Mouse (Mus musculus): ENCODE measurements around the gene Rspo1. TPM values are rescaled to one million over a fixed set of nuclear protein-coding genes. Genes with fewer than 3 reads are reported as not detected.

Rspo1 gene
- polyA plus RNA-seq, 1 experiment from 2014 or later: not detected

DNA sequence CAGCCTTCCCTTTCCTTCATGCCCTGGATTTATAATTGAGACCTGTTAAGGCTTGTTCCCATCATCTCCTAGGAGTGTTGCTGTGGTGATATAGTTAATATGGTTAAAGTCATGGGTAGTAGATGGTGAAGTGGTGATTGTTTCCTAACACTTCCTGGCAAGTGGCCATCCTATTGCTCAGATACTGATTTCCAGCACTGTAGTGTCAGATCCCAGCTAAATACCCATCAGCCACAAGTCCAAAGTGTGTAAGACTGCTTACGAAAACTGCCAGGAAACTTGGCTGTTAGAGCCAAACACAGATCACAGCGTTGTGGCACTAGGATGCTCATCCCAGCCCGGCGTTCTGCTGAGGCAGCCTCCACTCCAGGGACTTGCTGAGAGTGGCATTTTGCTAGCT, 48.1 kb downstream of the Rspo1 start:
- Histone ChIP-seq H3K36me3 (ENCODE audit: inconsistent target) (peaks cover 32% of the 10 kb centered on the region; the same call in 1 of the 2 replicates), H3K4me3 (ENCODE audit: inconsistent target) (no peak overlapping the region), H3K79me2 (ENCODE audit: inconsistent target) (peaks cover 53% of the 10 kb centered on the region), H3K27ac (no peak overlapping the region)
- whole genome bisulfite sequencing (ENCODE audit: missing documents): 89% methylated on average over 4 of the region's 4 CpGs

DNA sequence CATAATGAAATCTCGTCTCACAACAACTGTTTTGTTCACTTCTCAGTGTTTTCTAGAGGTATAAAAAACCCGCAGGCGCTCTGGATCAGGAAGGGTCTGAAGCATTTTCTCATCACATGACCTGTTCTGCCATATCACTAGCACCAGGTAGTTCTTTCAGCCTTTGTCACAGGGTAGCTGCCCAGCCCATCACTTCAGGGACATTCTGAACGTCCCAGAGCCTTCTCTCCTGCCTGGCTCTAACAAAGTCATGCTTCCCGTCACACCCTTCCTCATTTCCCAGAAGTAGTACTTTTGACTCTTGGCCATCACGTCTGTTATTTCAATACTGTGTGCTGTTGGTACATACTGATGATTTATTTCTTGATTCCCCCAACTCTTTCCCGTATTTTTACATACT, 58.2 kb downstream of the Rspo1 start:
- 91% methylated on average over 7 of the region's 7 CpGs for WGBS (ENCODE audit: missing documents)
- Histone ChIP-seq H3K79me2 (ENCODE audit: inconsistent target) (no peaks in the 10 kb centered on the region), H3K36me3 (ENCODE audit: inconsistent target) (peaks cover 90% of the 10 kb centered on the region), H3K4me3 (ENCODE audit: inconsistent target) (no peak overlapping the region), H3K27ac (no peak overlapping the region)

DNA sequence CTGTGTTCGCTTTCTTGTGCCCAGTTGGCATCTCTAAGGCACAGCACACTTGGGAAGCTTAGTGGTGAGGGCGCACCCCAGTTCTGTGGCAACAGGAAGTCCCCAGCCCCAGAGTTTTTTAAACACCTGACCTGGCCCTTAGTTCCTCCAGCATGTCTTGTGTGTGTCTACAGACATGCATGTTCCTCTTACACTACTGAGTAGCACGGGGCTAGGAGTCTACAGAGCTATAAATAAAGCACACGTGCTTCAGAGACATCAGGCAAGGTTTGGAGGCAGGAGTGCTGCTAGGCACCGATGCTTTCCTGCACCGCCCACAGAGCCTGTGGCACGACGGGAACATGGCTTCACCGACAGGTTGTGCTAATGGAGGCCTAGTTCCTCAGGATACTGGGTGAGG, 69.2 kb downstream of the Rspo1 start:
- no peaks in the 10 kb centered on the region for H3K79me2 ChIP-seq (ENCODE audit: inconsistent target)
- 29% methylated on average over 9 of the region's 9 CpGs for WGBS (ENCODE audit: missing documents)
- H3K4me3 ChIP-seq (ENCODE audit: inconsistent target): no peak overlapping the region
- peak overlapping the region; percentile 57 for H3K27ac ChIP-seq
- H3K36me3 ChIP-seq (ENCODE audit: inconsistent target): peaks cover 16% of the 10 kb centered on the region; the same call in 1 of the 2 replicates

DNA sequence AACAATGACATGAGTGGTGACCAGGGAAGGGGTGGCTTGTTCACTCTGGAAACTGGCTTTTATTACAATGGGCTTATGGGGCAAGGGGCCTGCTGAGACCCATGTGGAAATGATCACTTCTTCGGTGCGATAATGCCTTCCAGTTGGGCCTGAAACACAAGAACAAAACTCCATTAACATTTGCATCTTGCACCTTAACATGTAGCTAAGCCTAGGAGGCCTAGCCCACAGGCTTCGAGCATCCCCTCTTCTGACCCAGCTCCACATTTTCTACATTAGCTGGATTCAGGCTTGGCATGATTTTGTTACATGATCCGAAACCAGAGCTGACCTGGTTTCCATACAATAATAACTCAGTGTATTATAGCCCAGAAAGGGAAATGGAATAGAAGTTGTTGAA, 70.2 kb downstream of the Rspo1 start:
- Histone ChIP-seq H3K4me3 (ENCODE audit: inconsistent target) (no peak overlapping the region), H3K36me3 (ENCODE audit: inconsistent target) (peaks cover 16% of the 10 kb centered on the region; the same call in 1 of the 2 replicates), H3K27ac (no peak overlapping the region), H3K79me2 (ENCODE audit: inconsistent target) (no peaks in the 10 kb centered on the region)
- 95% methylated on average over 4 of the region's 4 CpGs for WGBS (ENCODE audit: missing documents)

DNA sequence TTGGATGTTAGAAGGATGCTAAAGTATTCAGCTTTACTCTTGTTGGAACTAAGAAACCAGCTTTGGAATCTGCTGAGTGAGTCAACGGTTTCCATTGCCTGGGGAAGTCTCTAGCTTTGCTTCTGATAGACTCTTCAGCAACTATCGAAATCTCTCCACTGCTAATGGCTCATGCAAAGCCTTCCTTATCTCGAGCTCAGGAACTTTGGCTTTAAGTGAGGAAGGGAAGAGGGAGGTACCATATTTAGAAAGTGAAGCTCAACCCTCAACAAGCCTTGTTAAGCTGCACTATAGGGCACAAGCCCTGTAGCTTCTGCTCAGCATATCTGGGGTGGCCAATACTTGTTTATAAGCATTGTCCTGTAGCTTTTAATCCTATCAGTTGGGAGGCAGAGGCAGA, 71.0 kb downstream of the Rspo1 start:
- Histone ChIP-seq H3K4me3 (ENCODE audit: inconsistent target) (no peak overlapping the region), H3K27ac (no peak overlapping the region), H3K36me3 (ENCODE audit: inconsistent target) (peaks cover 15% of the 10 kb centered on the region; the same call in 1 of the 2 replicates), H3K79me2 (ENCODE audit: inconsistent target) (no peaks in the 10 kb centered on the region)
- WGBS (ENCODE audit: missing documents): 75% methylated on average over 3 of the region's 3 CpGs

DNA sequence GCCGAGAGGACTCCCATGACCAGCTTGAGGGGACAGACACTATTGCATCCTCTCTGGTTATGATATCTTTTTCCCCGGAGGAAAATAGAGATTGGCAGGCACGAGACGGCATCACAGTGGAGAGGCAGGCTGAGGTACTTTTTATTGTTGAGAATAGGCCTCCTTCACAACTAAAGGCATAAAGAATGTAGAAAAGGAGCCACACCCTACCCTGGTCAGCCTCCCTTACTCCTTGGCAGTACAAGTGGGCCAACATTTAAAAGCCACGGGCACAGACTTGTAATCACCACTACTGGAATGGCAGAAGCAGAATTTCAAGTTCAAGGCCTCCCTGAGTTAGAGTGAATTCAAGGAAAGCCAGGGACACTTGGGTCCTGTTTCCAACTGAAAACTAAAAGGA, 71.8 kb downstream of the Rspo1 start:
- Histone ChIP-seq H3K4me3 (ENCODE audit: inconsistent target) (no peak overlapping the region), H3K79me2 (ENCODE audit: inconsistent target) (no peaks in the 10 kb centered on the region), H3K36me3 (ENCODE audit: inconsistent target) (peaks cover 9% of the 10 kb centered on the region; the same call in 1 of the 2 replicates), H3K27ac (no peak overlapping the region)
- WGBS (ENCODE audit: missing documents): 92% methylated on average over 5 of the region's 5 CpGs

Other genes with a start within 250 kb of the Rspo1 start
- 20.2 to 23.6 TPM (median 22.9 TPM) in 3 replicates for gene Inpp5b, start 244.6 kb upstream of the Rspo1 start, polyA plus RNA-seq (2018)
- gene Mtf1, start 184.3 kb upstream of the Rspo1 start, polyA plus RNA-seq (2018): 12.8 to 14.1 TPM (median 13.2 TPM) in 3 replicates
- gene Yrdc, start 135.8 kb upstream of the Rspo1 start, polyA plus RNA-seq (2018): 12.5 to 25.5 TPM (median 17.8 TPM) in 3 replicates
- gene 1110065P20Rik, start 135.2 kb upstream of the Rspo1 start, polyA plus RNA-seq (2018): 2.6 to 13.3 TPM (median 13.0 TPM) in 3 replicates
- 0.18 to 0.49 TPM (median 0.26 TPM) in 3 replicates for gene Maneal, start 124.3 kb upstream of the Rspo1 start, polyA plus RNA-seq (2018)
- not detected in 3 replicates for gene Epha10, start 105.5 kb upstream of the Rspo1 start, polyA plus RNA-seq (2018)
- gene 9930104L06Rik, start 49.4 kb upstream of the Rspo1 start, polyA plus RNA-seq (2018): 8.4 to 11.2 TPM (median 9.5 TPM) in 3 replicates
- gene Cdca8, start 47.1 kb upstream of the Rspo1 start, polyA plus RNA-seq (2018): 4.8 to 19.0 TPM (median 15.7 TPM) in 3 replicates
- 26.3 to 51.8 TPM (median 39.8 TPM) in 3 replicates for gene Gnl2, start 30.2 kb downstream of the Rspo1 start, polyA plus RNA-seq (2018)
- gene Dnali1, start 79.3 kb downstream of the Rspo1 start, polyA plus RNA-seq (2018): 0.09 TPM in 1 of 3 replicates, not detected in the others
- 15.9 to 19.4 TPM (median 15.9 TPM) in 3 replicates for gene Snip1, start 80.2 kb downstream of the Rspo1 start, polyA plus RNA-seq (2018)
- gene Meaf6, start 98.7 kb downstream of the Rspo1 start, polyA plus RNA-seq (2018): 18.5 to 49.2 TPM (median 35.8 TPM) in 3 replicates
- 6.2 to 14.2 TPM (median 8.5 TPM) in 3 replicates for gene Zc3h12a, start 141.4 kb downstream of the Rspo1 start, polyA plus RNA-seq (2018)

Data from macrophage (primary cell).